Mouse (Mus musculus) kidney, embryonic 16.5 days (tissue): ENCODE measurements at regions not wholly inside any gene's neighbourhood (a gene's known extent, or its start where the extent isn't known, plus 50 kb on each side); places are given as distances from the start of the nearest gene placed in this dataset.

ENCODE experiments used
- ATAC-seq: fragments of 200-750 bp; cut with Nextera tagmentation; 2 replicates; pipeline ENCODE4 v1.8.0; 2017; ENCODE audit warnings: moderate TSS enrichment; ENCODE audit not compliant: low FRiP score, low TSS enrichment
- H3K27ac ChIP-seq: fragments of 300-500 bp; sonication (generic); 2 replicates; pipeline ENCODE4 v1.5.1; 2014; ENCODE audit warnings: low read length
- H3K27me3 ChIP-seq: fragments of 300-500 bp; sonication (generic); 2 replicates; pipeline ENCODE4 v1.6.1; 2014; ENCODE audit warnings: low read length, control low read depth, mixed read lengths; ENCODE audit not compliant: insufficient read depth
- H3K36me3 ChIP-seq: fragments of 300-500 bp; sonication (generic); 2 replicates; pipeline ENCODE4 v1.6.1; 2014; ENCODE audit warnings: low read length, control low read depth, mixed read lengths; ENCODE audit not compliant: insufficient read depth
- H3K4me1 ChIP-seq: fragments of 300-500 bp; sonication (generic); 2 replicates; pipeline ENCODE4 v1.6.1; 2014; ENCODE audit warnings: low read length, control low read depth, mixed read lengths; ENCODE audit not compliant: insufficient read depth
- H3K4me2 ChIP-seq: fragments of 300-500 bp; sonication (generic); replicated peaks from 2 replicates; pipeline ENCODE4 v1.6.1; 2014; ENCODE audit warnings: low read depth, low read length
- H3K4me3 ChIP-seq: fragments of 300-500 bp; sonication (generic); 2 replicates; pipeline ENCODE4 v1.5.1; 2014; ENCODE audit warnings: mild to moderate bottlenecking, low read length
- H3K9ac ChIP-seq: fragments of 300-500 bp; sonication (generic); replicated peaks from 2 replicates; pipeline ENCODE4 v1.6.1; 2014; ENCODE audit warnings: low read length
- H3K9me3 ChIP-seq: fragments of 300-500 bp; sonication (generic); 2 replicates; pipeline ENCODE4 v1.6.1; 2016; ENCODE audit warnings: low read length, control low read depth
- WGBS: fragments of 180-500 bp; shearing (Covaris S2); extraction: QIAGEN DNeasy Blood & Tissue Kit; methylation state at CpG from one replicate; pipeline ENCODE4 v1.1.7; 2014; 5-methylcytosine and 5-hydroxymethylcytosine counted together

- no peak overlapping the region for H3K9ac ChIP-seq
- WGBS = 52% methylated on average over 13 of the region's 13 CpGs
- H3K36me3 ChIP-seq = no peaks in the 10 kb centered on the region
- no peak overlapping the region for H3K27ac ChIP-seq
- no peaks in the 10 kb centered on the region for H3K4me1 ChIP-seq
- H3K4me2 ChIP-seq = no peak overlapping the region
- peaks cover 4% of the 10 kb centered on the region for H3K9me3 ChIP-seq
- no peaks in the 10 kb centered on the region for H3K27me3 ChIP-seq
- H3K4me3 ChIP-seq = no peak overlapping the region
- ATAC-seq = no peak
Observed at GRCm38 (mm10) chr3:52929827-52930605, 87.0 kb downstream of the Cog6 start.

GRCm38 (mm10) chr3:52927361-52927841 is 89.6 kb downstream of the Cog6 start:
- no peak overlapping the region for H3K9ac ChIP-seq
- whole genome bisulfite sequencing = 59% methylated on average over 12 of the region's 12 CpGs
- ATAC-seq = no peak
- H3K9me3 ChIP-seq = peaks cover 6% of the 10 kb centered on the region
- no peak overlapping the region for H3K4me2 ChIP-seq
- no peak overlapping the region for H3K4me3 ChIP-seq
- H3K27ac ChIP-seq = no peak overlapping the region
- H3K4me1 ChIP-seq = no peaks in the 10 kb centered on the region
- no peaks in the 10 kb centered on the region for H3K36me3 ChIP-seq
- H3K27me3 ChIP-seq = no peaks in the 10 kb centered on the region

- no peak for ATAC-seq
- Histone ChIP-seq H3K27me3 (no peaks in the 10 kb centered on the region), H3K4me3 (no peak overlapping the region), H3K27ac (no peak overlapping the region), H3K9me3 (peaks cover 6% of the 10 kb centered on the region), H3K9ac (no peak overlapping the region), H3K4me1 (no peaks in the 10 kb centered on the region), H3K4me2 (no peak overlapping the region), H3K36me3 (no peaks in the 10 kb centered on the region)
- WGBS = 85% methylated on average over 3 of the region's 3 CpGs
Observed at GRCm38 (mm10) chr3:52926549-52926948, 90.5 kb downstream of the Cog6 start.

GRCm38 (mm10) chr3:52925223-52925622 is 91.8 kb downstream of the Cog6 start:
- H3K9ac ChIP-seq = no peak overlapping the region

GRCm38 (mm10) chr3:52924631-52925030 is 92.4 kb downstream of the Cog6 start:
- 85% methylated on average over 2 of the region's 2 CpGs for WGBS
- H3K4me1 ChIP-seq = no peaks in the 10 kb centered on the region
- H3K9me3 ChIP-seq = peaks cover 6% of the 10 kb centered on the region
- H3K4me3 ChIP-seq = no peak overlapping the region
- H3K27me3 ChIP-seq = no peaks in the 10 kb centered on the region
- no peak for ATAC-seq
- H3K36me3 ChIP-seq = no peaks in the 10 kb centered on the region
- no peak overlapping the region for H3K27ac ChIP-seq
- no peak overlapping the region for H3K9ac ChIP-seq
- H3K4me2 ChIP-seq = no peak overlapping the region

More at GRCm38 (mm10) chr3:52925223-52925622, 91.8 kb downstream of the Cog6 start:
- peaks cover 6% of the 10 kb centered on the region for H3K9me3 ChIP-seq
- H3K36me3 ChIP-seq = no peaks in the 10 kb centered on the region
- H3K4me1 ChIP-seq = no peaks in the 10 kb centered on the region
- H3K27me3 ChIP-seq = no peaks in the 10 kb centered on the region
- ATAC-seq = no peak
- H3K4me2 ChIP-seq = no peak overlapping the region
- 63% methylated on average over 3 of the region's 3 CpGs for WGBS
- H3K4me3 ChIP-seq = no peak overlapping the region
- H3K27ac ChIP-seq = no peak overlapping the region

- 98% methylated on average over 4 of the region's 4 CpGs for WGBS
- no peak for ATAC-seq
- Histone ChIP-seq H3K36me3 (no peaks in the 10 kb centered on the region), H3K4me3 (no peak overlapping the region), H3K27me3 (no peaks in the 10 kb centered on the region), H3K4me1 (no peaks in the 10 kb centered on the region), H3K4me2 (no peak overlapping the region), H3K9me3 (peaks cover 7% of the 10 kb centered on the region), H3K27ac (no peak overlapping the region), H3K9ac (no peak overlapping the region)
Observed at GRCm38 (mm10) chr3:52923824-52924559, 93.0 kb downstream of the Cog6 start.

- H3K27me3 ChIP-seq = no peaks in the 10 kb centered on the region
- no peaks in the 10 kb centered on the region for H3K36me3 ChIP-seq
- 50% methylated on average over 8 of the region's 8 CpGs for whole genome bisulfite sequencing
- H3K4me2 ChIP-seq = no peak overlapping the region
- no peak overlapping the region for H3K9ac ChIP-seq
- H3K27ac ChIP-seq = no peak overlapping the region
- no peak for ATAC-seq
- no peaks in the 10 kb centered on the region for H3K4me1 ChIP-seq
- peaks cover 14% of the 10 kb centered on the region for H3K9me3 ChIP-seq
- no peak overlapping the region for H3K4me3 ChIP-seq
Observed at GRCm38 (mm10) chr3:52922411-52922810, 94.6 kb downstream of the Cog6 start.

- Histone ChIP-seq H3K27ac (no peak overlapping the region), H3K9me3 (peaks cover 5% of the 10 kb centered on the region), H3K4me1 (peaks cover 3% of the 10 kb centered on the region; the same call in 1 of the 2 replicates), H3K36me3 (no peaks in the 10 kb centered on the region), H3K4me2 (no peak overlapping the region), H3K4me3 (no peak overlapping the region), H3K27me3 (no peaks in the 10 kb centered on the region), H3K9ac (no peak overlapping the region)
- no peak for ATAC-seq
- WGBS = 93% methylated on average over 3 of the region's 3 CpGs
Observed at GRCm38 (mm10) chr3:52906823-52907564, 110.0 kb downstream of the Cog6 start.

- H3K4me1 ChIP-seq = peaks cover 3% of the 10 kb centered on the region; the same call in 1 of the 2 replicates
- no peak overlapping the region for H3K27ac ChIP-seq
- H3K9ac ChIP-seq = no peak overlapping the region
- no peaks in the 10 kb centered on the region for H3K9me3 ChIP-seq
- ATAC-seq = no peak
- no peak overlapping the region for H3K4me3 ChIP-seq
- H3K4me2 ChIP-seq = no peak overlapping the region
- no peaks in the 10 kb centered on the region for H3K36me3 ChIP-seq
- H3K27me3 ChIP-seq = no peaks in the 10 kb centered on the region
- WGBS = 72% methylated on average over 3 of the region's 3 CpGs
Observed at GRCm38 (mm10) chr3:52904028-52904427, 113.0 kb downstream of the Cog6 start.
